Mouse (Mus musculus): ENCODE measurements at regions not wholly inside any gene's neighbourhood (a gene's known extent, or its start where the extent isn't known, plus 50 kb on each side); places are given as distances from the start of the nearest gene placed in this dataset.

DNA sequence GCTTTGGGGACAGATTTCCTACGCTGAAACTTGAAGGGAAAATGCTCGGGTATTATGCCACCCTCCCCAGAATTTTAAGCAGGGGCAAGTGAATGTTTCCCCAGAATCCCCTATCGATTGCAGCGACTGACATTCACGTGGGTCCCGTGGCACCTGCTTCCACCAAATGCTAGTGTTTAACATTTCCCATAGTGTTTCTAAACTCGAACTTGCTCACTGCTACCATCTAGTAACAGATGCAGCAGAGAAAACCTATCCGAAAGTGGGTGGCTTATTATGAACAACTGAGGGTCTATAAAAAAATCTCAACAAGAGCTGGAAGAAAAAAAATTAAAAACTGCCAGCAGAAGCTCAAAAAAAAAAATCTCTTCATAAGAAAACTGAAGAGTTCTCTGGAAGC is 284.2 kb downstream of the Rnf144a start:
- no peak for DNase-seq

DNA sequence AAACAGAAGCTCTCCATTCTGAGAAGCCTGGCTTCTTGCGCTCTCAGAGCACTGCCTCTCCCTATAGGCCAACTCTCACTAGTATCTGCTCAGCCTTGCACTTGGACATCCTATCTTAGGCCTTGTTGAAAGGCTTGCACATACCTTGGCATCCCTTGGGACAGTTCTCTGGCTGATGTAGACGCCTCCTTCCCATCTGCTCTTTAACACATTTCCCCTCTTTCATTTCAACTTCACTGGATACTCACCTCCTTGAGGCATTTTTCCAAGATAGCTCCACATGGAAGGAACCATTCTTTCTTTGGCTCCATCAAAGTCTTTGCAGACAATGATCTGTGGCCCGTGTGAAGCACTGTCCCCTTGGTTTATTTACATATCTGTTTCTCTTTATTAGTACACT is 285.0 kb downstream of the Rnf144a start:
- no peak for DNase-seq

DNA sequence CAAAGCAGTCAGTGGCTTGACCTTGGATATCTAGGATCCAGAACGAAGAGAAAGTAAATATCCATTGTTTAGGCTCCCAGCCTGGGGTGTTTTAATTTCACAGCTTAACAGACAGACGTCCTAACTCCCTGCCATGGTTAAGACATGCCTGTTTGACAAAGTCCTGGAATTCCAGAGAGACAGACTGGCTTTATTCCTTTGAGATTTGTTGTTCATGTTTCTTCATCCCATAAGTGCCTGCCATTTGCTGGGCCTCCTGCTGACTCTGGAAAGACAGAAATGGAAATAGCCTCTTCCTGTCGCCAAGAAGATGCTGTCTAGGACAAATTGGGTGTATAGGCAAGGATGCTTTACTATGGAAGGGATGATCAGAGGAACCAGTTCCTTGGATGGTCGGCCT is 285.5 kb downstream of the Rnf144a start:
- no peak for DNase-seq

DNA sequence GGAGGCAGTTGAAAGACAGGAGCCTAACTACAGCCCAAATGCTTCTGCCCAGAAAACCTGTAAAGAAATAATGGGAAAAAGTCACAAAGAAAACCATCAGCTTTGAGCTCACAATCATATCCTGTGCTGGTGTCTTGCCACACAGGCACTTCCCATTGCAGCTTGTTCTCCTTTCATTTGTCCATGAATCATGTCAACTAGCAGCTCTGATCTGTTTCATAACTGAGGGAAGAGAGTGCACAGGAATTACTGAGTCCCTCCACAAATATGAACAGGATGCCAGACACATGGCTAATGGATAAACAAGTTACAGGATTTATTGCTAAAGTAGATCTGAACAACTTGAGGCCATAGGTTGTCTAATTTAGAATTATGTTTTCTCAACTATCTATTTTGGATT is 286.2 kb downstream of the Rnf144a start:
- no peak for DNase-seq

DNA sequence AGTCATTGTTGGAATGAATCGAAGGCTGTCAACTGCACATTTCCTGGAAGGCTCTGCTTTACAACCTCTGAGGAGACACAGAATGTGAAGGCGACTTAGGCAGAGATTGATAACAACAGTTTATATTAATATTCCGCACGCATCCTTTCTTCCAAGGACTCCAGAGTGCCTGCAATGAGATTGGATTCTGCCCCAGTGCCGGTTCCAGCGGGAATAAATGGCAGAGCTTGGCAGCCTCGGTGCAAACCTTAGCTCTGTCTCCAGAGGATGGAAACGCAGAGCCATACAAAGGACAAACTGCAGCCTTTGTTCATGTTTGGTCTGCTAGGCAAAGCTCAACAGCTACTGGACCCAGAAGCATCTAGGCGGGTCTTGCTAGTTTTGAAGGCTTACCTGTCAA is 288.8 kb downstream of the Rnf144a start:
- no peak for DNase-seq

DNA sequence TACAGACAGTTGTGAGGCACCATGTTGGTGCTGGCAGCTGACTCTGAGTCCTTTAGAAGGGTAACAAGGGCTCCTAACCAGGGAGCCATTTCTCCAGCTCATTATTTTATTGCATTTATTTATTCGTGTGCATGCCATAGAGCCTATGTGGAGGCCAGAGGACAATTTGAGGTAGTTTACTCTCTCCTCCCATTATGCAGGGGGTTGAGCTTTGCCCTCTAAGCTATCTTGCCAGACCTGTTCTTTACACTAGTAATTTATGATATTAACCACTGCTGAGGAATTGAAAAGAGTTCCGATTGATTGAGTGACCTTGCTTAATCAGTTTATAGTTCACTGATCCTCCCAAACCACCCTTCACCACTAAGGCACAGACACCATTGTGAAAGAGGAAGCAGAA is 290.8 kb downstream of the Rnf144a start:
- DNase-seq: no peak

DNA sequence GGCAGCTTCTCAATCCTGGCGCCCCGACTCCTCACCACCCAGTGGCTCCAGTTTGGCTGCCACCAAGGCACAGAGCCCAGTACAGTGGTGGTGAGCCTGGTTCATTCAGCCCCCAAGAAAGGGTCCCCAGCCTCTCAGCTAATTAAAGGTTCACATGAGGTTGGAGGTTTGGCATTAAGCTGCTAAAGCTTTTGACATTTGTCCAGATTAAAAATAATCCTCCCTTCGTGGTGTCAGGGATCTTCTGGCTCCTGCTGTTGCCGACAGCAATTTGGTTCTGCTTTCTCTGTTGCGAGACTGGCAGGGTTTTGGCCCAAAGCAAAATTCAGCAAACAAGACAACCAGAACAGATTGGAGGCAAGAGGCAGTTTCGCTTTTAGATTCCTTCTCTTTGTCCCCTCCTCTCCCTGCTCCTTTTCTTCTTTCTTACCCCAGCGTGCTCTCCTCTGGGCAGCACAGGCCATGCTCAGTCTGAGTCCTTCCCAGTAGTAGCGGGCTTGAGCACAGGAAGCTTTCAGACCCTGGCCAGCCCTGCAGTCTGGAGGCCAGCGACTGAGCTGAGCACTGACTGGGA is 299.6 kb downstream of the Rnf144a start:
- DNase-seq: peak; percentile 39

DNA sequence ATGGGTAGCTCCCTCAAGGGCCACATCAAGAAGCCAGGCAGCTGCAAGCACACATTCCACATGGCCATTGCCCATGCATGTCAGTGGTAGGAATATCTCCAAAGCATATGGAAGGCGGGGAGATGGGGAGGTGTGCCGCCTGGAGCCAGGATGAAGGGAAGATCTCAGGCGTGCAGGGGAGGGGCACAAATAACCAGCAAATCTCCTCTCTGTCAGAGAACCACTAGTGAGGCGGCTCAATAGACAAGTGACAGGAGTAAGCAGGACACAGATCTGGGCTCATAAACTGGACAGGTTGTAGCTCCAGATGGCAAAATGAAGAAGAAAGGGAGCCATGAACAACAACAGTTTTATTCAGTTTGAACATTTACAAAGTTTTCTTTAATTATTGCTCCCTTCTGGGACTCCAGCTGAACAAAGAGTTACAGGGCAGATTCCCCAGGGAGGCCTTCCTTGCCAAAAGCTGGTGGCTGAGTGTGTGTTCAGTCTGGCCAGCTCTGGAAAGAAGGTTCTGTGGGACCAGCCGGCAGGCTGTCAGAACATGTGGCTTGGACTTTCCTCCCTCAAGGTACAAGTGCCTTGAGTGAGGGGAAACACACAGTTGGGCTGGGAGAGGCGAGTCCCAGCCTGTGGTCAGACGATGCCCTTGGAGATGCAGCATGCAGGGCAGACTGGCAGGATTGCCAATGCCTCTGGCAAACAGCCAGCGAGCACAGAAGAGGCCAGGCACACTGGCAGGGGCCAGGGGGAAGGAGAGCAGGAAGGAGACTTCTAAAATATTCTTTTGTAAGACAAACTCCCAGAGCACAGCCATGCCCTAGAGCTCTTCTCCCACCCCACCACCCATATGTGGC is 302.7 kb downstream of the Rnf144a start:
- peak; percentile 86 for DNase-seq

DNA sequence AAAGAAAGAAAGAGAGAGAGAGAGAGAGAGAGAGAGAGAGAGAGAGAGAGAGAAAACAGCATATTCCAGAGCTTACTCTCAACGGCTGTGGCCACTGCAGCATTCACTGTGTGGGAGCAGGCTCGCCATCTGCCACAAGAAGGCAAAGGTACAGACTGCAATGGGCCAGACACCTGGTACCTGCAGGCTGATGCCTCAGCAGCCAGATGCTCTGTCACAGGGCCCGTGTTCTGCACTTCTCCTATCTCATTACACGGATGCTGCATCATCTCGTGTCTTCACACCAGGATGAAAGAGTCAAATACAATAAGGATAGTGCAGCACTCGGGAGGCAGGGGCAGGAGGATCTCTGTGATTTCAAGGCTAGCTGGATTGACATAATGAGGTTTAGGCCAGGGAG is 305.2 kb downstream of the Rnf144a start:
- DNase-seq: peak; percentile 44

DNA sequence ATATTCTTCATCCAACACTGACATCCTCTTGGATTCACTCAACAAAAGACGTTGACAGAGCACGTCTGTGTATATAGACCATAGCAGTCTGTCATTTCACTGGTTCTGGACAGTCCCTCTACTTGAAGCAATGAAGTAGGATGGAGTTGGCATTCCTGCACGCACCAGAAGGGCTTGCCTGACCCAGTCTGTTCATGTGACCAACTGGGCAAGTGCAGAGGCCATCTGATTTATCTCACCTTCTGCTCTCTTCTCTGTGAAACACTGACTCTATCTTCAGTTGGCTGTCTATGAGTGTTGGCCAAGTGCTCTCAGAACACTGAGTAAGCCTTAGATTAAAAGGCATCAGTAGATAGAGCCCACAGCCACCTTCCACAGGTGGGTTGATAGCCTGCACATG is 310.7 kb downstream of the Rnf144a start:
- peak; percentile 64 for DNase-seq

DNA sequence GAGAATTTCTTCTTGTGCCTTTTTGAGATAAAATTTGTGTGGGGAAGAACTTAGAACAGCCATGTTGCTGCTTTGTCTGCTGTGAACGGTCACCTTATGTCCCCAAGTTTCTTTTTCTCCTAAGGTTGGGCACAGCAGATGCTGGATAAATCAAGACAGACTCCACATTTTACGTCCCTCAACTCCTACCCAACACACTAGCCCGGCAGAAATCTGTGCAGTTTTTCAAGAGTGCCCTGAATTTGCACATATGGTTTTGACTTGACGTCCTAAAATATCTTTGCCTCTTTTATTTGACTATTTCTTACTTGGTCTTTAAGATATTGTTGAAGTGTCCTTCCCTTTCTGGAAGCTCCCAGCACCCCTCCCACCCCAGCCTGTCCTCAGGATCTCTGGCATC is 312.7 kb downstream of the Rnf144a start:
- no peak for DNase-seq

DNA sequence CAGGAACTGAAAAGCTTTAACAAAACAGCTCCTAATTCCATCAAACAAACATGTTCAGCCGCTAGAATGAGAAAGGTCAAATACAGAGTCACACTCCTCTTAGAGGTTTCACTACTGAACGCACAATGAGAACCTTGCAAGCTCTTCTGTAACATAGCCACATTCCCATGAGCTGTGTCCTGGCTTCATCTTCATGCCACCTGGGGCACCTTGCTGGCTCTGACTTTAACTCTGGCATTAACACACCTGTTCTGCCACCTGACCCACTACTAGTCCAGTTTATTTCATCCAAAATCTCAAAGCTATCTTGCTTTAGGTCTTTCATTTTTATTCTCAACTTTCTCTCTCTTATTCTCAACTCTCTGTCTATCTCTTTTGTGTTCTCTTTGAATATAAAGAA is 314.9 kb downstream of the Rnf144a start:
- peak; percentile 61 for DNase-seq

DNA sequence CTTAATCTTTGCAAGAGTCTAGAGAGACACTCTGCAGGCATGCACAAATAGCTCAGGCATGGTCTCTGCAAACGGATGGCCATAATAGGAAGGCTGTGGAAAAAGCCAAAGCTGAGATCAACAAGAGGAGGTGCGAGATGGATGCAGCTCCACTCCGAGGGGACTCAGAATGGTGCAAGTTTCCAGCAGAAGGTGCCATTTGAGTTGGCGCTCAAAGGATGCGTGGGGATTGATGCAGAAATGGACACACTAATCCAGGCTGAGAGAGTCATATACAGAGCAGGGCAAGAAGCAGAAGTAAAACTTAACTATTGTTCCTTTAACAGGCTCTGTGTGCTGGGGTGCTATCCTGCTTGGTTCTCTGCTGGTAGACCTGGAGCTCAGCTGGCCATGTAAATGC is 315.9 kb downstream of the Rnf144a start:
- no peak for DNase-seq

DNA sequence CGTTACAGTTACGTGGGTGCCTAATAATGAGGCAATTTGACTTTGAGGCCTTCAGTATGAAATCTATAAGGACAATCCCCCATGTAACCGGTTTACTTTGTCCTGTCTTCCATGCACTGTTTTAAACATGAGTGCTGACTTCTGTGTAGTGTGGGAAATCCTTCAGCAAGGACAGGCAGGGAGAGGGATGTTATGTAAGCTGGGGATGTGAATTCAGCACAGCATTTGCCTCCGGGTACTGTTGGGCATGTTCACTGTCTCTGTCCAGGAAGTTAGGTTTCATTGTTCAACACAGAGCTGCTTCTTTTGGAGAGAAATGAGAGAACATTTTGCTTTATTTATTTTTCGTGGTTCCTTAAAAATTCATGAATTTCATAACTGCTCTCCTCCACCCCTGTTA is 322.7 kb downstream of the Rnf144a start:
- no peak for DNase-seq

DNA sequence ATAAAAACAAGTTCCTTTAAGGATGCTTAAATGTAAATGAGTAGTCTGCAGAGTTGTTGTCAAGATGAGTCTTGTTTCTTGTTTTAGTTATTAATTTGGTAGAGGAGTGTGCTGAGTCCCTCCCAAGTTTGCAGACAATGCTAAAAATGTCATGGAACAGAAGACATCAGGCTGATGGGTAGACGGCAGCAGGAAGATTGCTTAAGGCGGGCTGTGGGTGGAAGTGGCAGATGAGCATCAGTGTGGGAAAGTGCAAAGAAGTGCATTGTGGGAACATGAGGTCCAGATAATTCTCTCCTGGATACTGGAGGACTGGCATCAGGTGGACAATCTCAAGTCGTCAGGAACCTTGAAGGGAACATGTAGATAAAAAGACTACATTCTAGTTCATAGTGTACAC is 323.2 kb downstream of the Rnf144a start:
- no peak for DNase-seq

DNA sequence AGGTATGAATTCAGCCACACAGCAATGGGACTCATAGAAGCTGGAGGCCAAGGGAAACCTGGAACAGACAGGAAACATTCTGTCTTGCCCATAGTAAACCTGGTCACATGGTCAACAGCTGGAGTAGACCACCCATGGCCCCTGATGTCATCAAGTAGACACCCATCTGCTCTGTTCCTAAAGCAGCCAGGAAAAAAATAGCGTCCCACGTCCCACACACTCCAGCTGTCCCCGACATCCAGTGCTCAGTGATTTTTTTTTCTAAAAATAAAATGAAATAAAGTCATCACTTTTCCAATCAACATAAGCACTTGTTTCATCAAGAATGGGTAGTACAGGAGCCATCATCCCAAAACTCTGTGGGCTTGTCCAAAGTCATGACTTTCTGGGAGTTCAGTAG is 326.7 kb downstream of the Rnf144a start:
- no peak for DNase-seq

DNA sequence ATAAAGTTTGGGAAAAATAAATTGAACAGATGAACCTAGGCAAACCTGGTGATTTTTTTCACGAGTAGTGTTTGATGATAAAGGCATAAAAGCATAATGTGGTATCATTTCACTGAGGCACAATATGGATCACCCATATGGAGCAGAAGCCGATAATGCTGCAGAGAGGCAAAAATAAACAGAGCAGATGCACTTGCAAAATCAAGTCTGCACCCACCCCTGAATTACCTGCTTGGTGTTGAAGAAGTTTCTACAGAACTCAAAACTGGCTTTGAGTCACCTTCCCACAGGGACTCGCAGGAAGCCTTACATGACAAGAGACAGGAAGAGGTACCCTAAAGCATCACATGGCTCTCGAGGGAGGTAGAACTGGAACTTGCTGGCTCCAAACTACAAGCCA is 328.1 kb downstream of the Rnf144a start:
- no peak for DNase-seq

DNA sequence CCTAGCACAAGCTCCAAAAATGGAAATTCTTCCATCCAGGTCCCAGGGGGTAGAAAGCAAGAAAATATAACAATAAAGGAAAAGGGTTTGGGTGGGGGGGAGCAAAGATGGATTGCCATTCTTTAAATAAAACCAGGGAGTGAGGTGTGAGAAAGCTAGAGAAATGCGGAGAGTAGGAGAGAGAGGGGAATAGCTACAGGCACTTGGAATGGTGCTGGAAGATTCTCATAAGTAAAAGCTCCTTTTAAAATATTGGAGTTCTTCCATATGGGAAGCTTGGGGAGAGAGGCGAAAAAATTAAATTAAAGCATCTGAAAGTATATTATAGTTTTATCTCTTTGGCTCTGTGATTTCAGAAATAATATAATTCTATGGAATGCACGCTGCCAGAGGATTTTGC is 328.6 kb downstream of the Rnf144a start:
- no peak for DNase-seq

DNA sequence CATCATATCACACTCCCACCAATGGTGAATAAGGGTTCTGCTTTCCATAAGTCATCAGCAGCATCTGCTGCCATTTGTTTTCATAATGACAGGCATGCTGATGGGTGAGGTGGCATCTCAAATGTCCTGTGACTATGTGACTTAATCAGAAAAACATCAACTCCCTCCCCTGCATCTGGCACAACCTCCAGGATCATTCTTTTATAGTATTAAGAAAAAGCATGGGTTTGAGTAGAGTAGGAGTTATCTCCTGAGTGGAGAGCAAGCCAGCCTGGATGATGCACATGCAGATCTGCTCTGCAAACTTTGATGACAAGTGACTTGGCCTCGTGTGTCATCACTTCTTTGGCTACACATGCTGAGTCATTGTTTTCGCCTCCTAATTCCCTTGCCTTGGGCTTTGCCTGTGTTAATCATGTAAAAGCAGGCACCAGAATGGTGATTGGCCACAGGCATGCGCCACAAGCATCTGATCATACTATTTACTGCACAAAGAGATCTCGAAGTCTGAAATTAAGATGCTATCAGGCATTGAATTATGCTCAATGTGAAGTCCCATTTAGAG is 335.9 kb downstream of the Rnf144a start:
- no peak for DNase-seq

DNA sequence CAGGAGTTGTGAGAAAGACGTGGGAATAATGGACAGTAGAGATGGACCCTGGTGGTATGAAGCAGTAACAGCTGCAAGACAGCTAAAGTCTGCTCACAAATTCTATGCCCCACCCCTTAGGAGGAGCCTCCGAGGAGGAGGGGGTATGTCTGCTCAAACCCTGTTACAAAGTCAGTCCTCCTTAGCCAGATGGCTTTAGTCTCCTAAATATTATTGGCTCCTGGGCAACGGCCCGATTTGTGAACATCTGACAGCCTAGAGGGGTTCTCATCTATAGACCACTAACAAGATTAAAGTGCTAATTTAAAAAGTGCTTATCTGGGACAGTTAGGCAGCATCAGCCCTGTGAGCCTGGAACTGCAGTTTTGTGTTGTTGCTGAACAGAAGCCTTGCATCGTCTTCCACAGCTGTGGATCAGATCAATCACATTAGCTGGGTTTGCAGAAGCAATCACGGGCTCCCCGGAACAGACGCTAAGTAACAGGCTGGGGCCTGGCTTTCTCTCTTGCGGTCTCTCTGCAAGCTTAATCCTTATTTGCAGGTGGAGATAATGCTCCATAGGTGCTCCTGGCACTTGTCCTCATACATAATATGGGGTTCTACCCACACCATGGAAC is 339.3 kb downstream of the Rnf144a start:
- no peak for DNase-seq

DNA sequence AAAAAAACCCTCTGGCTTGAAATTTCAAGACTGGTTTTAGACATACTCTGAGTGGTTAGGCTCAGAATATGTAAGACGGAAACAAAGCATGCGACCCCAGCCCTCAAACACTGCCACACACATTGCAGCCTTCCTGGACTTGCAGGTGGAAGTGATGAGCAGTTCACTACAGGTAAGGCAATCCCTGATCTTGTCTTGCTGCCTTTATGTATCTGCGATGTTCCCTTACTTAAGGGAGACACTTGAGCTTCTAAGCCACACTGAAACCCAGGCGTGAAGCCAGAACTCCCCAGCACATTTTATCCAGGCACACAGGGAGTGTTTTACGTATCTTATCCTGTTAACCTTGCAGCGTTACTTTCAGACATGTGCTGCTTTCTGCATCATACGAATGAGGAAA is 342.9 kb downstream of the Rnf144a start:
- DNase-seq: no peak

DNA sequence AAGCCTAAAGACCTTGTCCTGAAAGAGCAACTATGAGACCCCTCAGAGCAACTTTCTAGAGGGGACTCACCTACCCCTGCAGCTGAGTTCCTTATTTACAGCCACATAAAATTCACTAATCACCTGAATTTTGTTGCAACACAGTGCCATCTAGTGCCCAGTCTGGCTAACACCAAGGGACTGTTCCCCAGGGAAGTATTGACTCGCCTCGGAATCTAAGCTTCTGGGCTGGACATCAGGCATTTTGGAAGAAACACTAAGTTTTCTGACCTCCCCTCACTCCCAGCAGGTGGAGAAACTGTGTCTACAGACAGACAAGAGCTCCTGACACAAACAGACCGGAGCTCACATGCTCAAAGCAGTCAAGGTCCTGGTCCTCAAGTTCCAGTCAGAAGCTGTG is 343.4 kb downstream of the Rnf144a start:
- peak; percentile 69 for DNase-seq

DNA sequence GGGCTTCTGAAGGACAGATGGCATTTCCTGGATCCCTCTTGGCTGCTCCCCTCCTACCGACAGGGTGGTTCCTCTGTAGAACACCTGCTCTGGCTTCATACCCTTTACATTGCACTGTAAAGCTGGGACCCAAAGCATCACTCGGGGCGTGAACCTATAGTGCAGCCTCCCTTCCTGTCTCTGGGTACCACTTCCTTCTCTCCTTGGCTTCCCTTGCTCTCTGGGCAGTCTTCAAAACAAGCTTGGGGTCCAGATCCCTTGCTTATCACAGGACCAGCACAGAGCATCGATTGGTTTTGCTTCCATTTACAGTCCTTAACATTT is 346.4 kb downstream of the Rnf144a start:
- DNase-seq: no peak

Data from cerebellum, adult 11 months (tissue).